Mouse (Mus musculus): ENCODE results near the gene Hivep2.

Gene Hivep2

GRCm38 (mm10) chr10:13968989-13969388, 3.1 kb downstream of the Hivep2 start:
- in situ Hi-C loops (cut with MboI; ENCODE audit: unreplicated experiment in 2 of 2) = loop anchor here (5.0 to 25.0 kb wide), 6 partner anchors 73 to 504 kb away; partner anchors contain the start of genes Adat2 (in 2 of the 2) and Pex3 (in 2 of the 2)

GRCm38 (mm10) chr10:13970321-13970720, 4.4 kb downstream of the Hivep2 start:
- in situ Hi-C loops (cut with MboI; ENCODE audit: unreplicated experiment in 2 of 2) = loop anchor here (25.0 kb wide), 1 partner anchor 408 kb away; the partner anchor contains the start of genes Adat2 (in 2 of the 2) and Pex3 (in 2 of the 2)

- in situ Hi-C loops (cut with MboI; ENCODE audit: unreplicated experiment in 2 of 2) = loop anchor here (25.0 kb wide), 1 partner anchor 409 kb away; the partner anchor contains the start of genes Adat2 (in 2 of the 2) and Pex3 (in 2 of the 2)
Measured at GRCm38 (mm10) chr10:13971268-13971667, 5.4 kb downstream of the Hivep2 start.

- in situ Hi-C loops (cut with MboI; ENCODE audit: unreplicated experiment in 2 of 2) = loop anchor here (25.0 kb wide), 1 partner anchor 411 kb away; the partner anchor contains the start of genes Adat2 (in 2 of the 2) and Pex3 (in 2 of the 2)
Measured at GRCm38 (mm10) chr10:13973563-13974179, 7.8 kb downstream of the Hivep2 start.

GRCm38 (mm10) chr10:13974472-13974871, 8.6 kb downstream of the Hivep2 start:
- in situ Hi-C loops (cut with MboI; ENCODE audit: unreplicated experiment in 2 of 2) = loop anchor here (25.0 kb wide), 1 partner anchor 412 kb away; the partner anchor contains the start of genes Adat2 (in 2 of the 2) and Pex3 (in 2 of the 2)

- in situ Hi-C loops (cut with MboI; ENCODE audit: unreplicated experiment in 2 of 2) = no loop called here
Measured at GRCm38 (mm10) chr10:13975861-13976260, 10.0 kb downstream of the Hivep2 start.

GRCm38 (mm10) chr10:13976267-13976666, 10.4 kb downstream of the Hivep2 start:
- in situ Hi-C loops (cut with MboI; ENCODE audit: unreplicated experiment in 2 of 2) = no loop called here

GRCm38 (mm10) chr10:13982271-13982670, 16.4 kb downstream of the Hivep2 start:
- in situ Hi-C loops (cut with MboI; ENCODE audit: unreplicated experiment in 2 of 2) = no loop called here

GRCm38 (mm10) chr10:13982769-13983381, 17.0 kb downstream of the Hivep2 start:
- in situ Hi-C loops (cut with MboI; ENCODE audit: unreplicated experiment in 2 of 2) = no loop called here

- in situ Hi-C loops (cut with MboI; ENCODE audit: unreplicated experiment in 2 of 2) = no loop called here
Measured at GRCm38 (mm10) chr10:13983631-13984030, 17.8 kb downstream of the Hivep2 start.

GRCm38 (mm10) chr10:13984233-13984632, 18.4 kb downstream of the Hivep2 start:
- in situ Hi-C loops (cut with MboI; ENCODE audit: unreplicated experiment in 2 of 2) = no loop called here

- in situ Hi-C loops (cut with MboI; ENCODE audit: unreplicated experiment in 2 of 2) = no loop called here
Measured at GRCm38 (mm10) chr10:13986539-13986938, 20.7 kb downstream of the Hivep2 start.

GRCm38 (mm10) chr10:13987336-13987735, 21.5 kb downstream of the Hivep2 start:
- in situ Hi-C loops (cut with MboI; ENCODE audit: unreplicated experiment in 2 of 2) = no loop called here

GRCm38 (mm10) chr10:13988280-13988679, 22.4 kb downstream of the Hivep2 start:
- in situ Hi-C loops (cut with MboI; ENCODE audit: unreplicated experiment in 2 of 2) = no loop called here

GRCm38 (mm10) chr10:13988757-13989156, 22.9 kb downstream of the Hivep2 start:
- in situ Hi-C loops (cut with MboI; ENCODE audit: unreplicated experiment in 2 of 2) = no loop called here

- in situ Hi-C loops (cut with MboI; ENCODE audit: unreplicated experiment in 2 of 2) = no loop called here
Measured at GRCm38 (mm10) chr10:13990842-13991241, 25.0 kb downstream of the Hivep2 start.

- in situ Hi-C loops (cut with MboI; ENCODE audit: unreplicated experiment in 2 of 2) = no loop called here
Measured at GRCm38 (mm10) chr10:13993411-13993810, 27.5 kb downstream of the Hivep2 start.

- in situ Hi-C loops (cut with MboI; ENCODE audit: unreplicated experiment in 2 of 2) = loop anchor here (5.0 kb wide), 2 partner anchors 35 to 45 kb away; no protein-coding TSS in a partner anchor
Measured at GRCm38 (mm10) chr10:13997336-13997735, 31.5 kb downstream of the Hivep2 start.

GRCm38 (mm10) chr10:14004769-14005517, 39.1 kb downstream of the Hivep2 start:
- in situ Hi-C loops (cut with MboI; ENCODE audit: unreplicated experiment in 2 of 2) = no loop called here

- in situ Hi-C loops (cut with MboI; ENCODE audit: unreplicated experiment in 2 of 2) = no loop called here
Measured at GRCm38 (mm10) chr10:14009721-14010120, 43.8 kb downstream of the Hivep2 start.

Data from v-Abl transformed pro-B cells (cell line).